Mouse (Mus musculus): ENCODE measurements around the gene Pde4d.

- TF ChIP-seq CTCF (IDR thresholded peaks at IDR 0.05; ENCODE audit: extremely low read depth, insufficient read depth, low read length), result no peak
- no peak for TF ChIP-seq POLR2A (IDR thresholded peaks at IDR 0.05; ENCODE audit: extremely low read depth, insufficient read depth, low read length)
Measured at GRCm38 (mm10) chr13:109635901-109636520, 1186.3 kb downstream of the Pde4d start.
